Mouse (Mus musculus) intestine, embryonic 16.5 days (tissue): ENCODE results near the gene Smc5. TPM values are rescaled to one million over a fixed set of nuclear protein-coding genes. Genes with fewer than 3 reads are reported as not detected.

ENCODE experiments used
- ATAC-seq: fragments of 200-750 bp; cut with Nextera tagmentation; 2 replicates; pipeline ENCODE4 v1.8.0; 2017; ENCODE audit warnings: moderate TSS enrichment, moderate library complexity
- H3K27ac ChIP-seq: fragments of 300-500 bp; sonication (generic); 2 replicates; pipeline ENCODE4 v1.5.1; 2014; ENCODE audit warnings: mild to moderate bottlenecking, low read length
- H3K27me3 ChIP-seq: fragments of 300-500 bp; sonication (generic); replicated peaks from 2 replicates; pipeline ENCODE4 v1.6.1; 2014; ENCODE audit warnings: low read length, control low read depth, mixed read lengths; ENCODE audit not compliant: control insufficient read depth, insufficient read depth
- H3K36me3 ChIP-seq: fragments of 300-500 bp; sonication (generic); 2 replicates; pipeline ENCODE4 v1.6.1; 2014; ENCODE audit warnings: low read length, control low read depth; ENCODE audit not compliant: control insufficient read depth, insufficient read depth
- H3K4me1 ChIP-seq: fragments of 300-500 bp; sonication (generic); 2 replicates; pipeline ENCODE4 v1.6.1; 2014; ENCODE audit warnings: low read length, control low read depth, mixed read lengths; ENCODE audit not compliant: control insufficient read depth, insufficient read depth
- H3K4me2 ChIP-seq: fragments of 300-500 bp; sonication (generic); 2 replicates; pipeline ENCODE4 v1.6.1; 2014; ENCODE audit warnings: low read depth, low read length, control low read depth
- H3K4me3 ChIP-seq: fragments of 300-500 bp; sonication (generic); 2 replicates; pipeline ENCODE4 v1.5.1; 2014; ENCODE audit warnings: mild to moderate bottlenecking, low read length
- H3K9ac ChIP-seq: fragments of 300-500 bp; sonication (generic); 2 replicates; pipeline ENCODE4 v1.6.1; 2014; ENCODE audit warnings: low read depth, low read length
- H3K9me3 ChIP-seq: fragments of 300-500 bp; sonication (generic); 2 replicates; pipeline ENCODE4 v1.6.1; 2016; ENCODE audit warnings: low read length, control low read depth; ENCODE audit not compliant: control insufficient read depth
- WGBS: fragments of 180-500 bp; shearing (Covaris S2); extraction: QIAGEN DNeasy Blood & Tissue Kit; methylation state at CpG from one replicate; pipeline ENCODE4 v1.1.7; 2014; 5-methylcytosine and 5-hydroxymethylcytosine counted together
- polyA plus RNA-seq: library from polyadenylated mRNA; unstranded; fragments of >200 nt; fragmentation: Nextera tagmentation; extraction: Ambion mirVana; gene quantifications from 2 replicates; pipeline ENCODE4 v1.2.1, GENCODE M21; 2015

Smc5 gene
- polyA plus RNA-seq, 1 experiment from 2014 or later: 17.2 TPM

GRCm38 (mm10) chr19:23162877-23163276 lies 110.8 kb downstream of the Smc5 start:
- H3K4me3 ChIP-seq: no peak overlapping the region
- no peak overlapping the region for H3K4me2 ChIP-seq
- H3K27ac ChIP-seq: no peak overlapping the region
- no peaks in the 10 kb centered on the region for H3K27me3 ChIP-seq
- H3K9ac ChIP-seq: no peak overlapping the region
- WGBS: 82% methylated on average over 6 of the region's 6 CpGs
- no peaks in the 10 kb centered on the region for H3K9me3 ChIP-seq
- H3K4me1 ChIP-seq: no peaks in the 10 kb centered on the region
- no peak for ATAC-seq
- no peaks in the 10 kb centered on the region for H3K36me3 ChIP-seq

- Histone ChIP-seq H3K9ac (no peak overlapping the region), H3K4me3 (no peak overlapping the region), H3K9me3 (no peaks in the 10 kb centered on the region), H3K36me3 (no peaks in the 10 kb centered on the region), H3K27me3 (no peaks in the 10 kb centered on the region), H3K4me1 (no peaks in the 10 kb centered on the region), H3K4me2 (no peak overlapping the region), H3K27ac (no peak overlapping the region)
- ATAC-seq: peak; percentile 59
- 24% methylated on average over 8 of the region's 8 CpGs for WGBS
These were observed 111.3 kb downstream of the Smc5 start for GRCm38 (mm10) chr19:23162387-23162809.

GRCm38 (mm10) chr19:23159780-23160395 lies 113.8 kb downstream of the Smc5 start:
- no peaks in the 10 kb centered on the region for H3K36me3 ChIP-seq
- no peaks in the 10 kb centered on the region for H3K4me1 ChIP-seq
- H3K4me2 ChIP-seq: no peak overlapping the region
- no peak overlapping the region for H3K4me3 ChIP-seq
- no peak for ATAC-seq
- no peak overlapping the region for H3K27ac ChIP-seq
- H3K27me3 ChIP-seq: no peaks in the 10 kb centered on the region
- H3K9ac ChIP-seq: no peak overlapping the region
- no peaks in the 10 kb centered on the region for H3K9me3 ChIP-seq
- 53% methylated on average over 10 of the region's 10 CpGs for WGBS

Other genes starting within 250 kb of the Smc5 start
- 3.3 and 4.0 TPM in 2 replicates for gene Klf9, start 132.7 kb downstream of the Smc5 start, polyA plus RNA-seq
- gene Mamdc2, start 174.5 kb upstream of the Smc5 start, polyA plus RNA-seq: 2.0 and 2.1 TPM in 2 replicates